Comparison of ENCODE assay signal across 18 mouse cellular contexts in the genomic region with DNA sequence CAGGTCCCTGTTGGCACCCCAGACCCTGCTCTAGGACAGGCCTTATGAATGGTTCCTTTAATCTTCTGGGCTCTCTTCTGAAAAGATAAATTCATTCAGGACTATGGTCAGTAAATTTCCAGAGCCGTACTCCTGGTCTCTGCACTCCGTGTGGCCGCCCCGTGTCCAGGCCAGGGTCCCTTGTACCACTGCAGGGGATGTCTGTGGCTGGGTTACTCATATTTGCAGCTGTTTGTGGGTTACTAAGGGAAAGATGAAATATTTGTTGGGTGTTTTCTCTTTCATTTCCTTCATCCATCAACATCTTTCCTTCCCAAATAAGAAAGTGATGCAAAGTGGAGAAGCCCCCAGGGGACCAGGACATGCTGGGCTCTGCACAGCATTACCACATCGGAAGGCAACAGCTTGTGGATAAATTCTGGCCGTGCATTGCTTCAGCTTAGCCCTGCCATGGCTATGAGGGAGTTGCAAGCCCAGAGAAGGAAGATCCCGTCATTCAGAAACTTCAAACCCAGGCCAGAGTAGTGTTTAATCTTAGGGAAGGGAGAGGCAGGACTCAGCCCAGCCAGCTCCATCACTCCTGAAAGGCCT. TPM values are rescaled to one million over a fixed set of nuclear protein-coding genes. Genes with fewer than 3 reads are reported as not detected.
DNase-seq lines count a peak whose midpoint lies in the region.
"Had no signal": no experiment of that assay in that cellular context is flagged by ENCODE, and none has a peak within 500 bp of the region (broad histone marks: within the 10 kb centered on the region; RNA-seq: fewer than 3 reads in every experiment).

No protein-coding gene starts in this region.

- H3K27ac ChIP-seq in heart, embryonic 10.5 days: 0 out of 2 replicates have a peak overlapping the region, but pooled peaks have one; percentile 32
- H3K27ac ChIP-seq: embryonic facial prominence, embryonic 13.5 days; hindbrain, embryonic 15.5 days; intestine, embryonic 15.5 days; midbrain, embryonic 12.5 days; neural tube, embryonic 15.5 days had no signal

- H3K27me3 ChIP-seq in heart, embryonic 10.5 days (ENCODE audit: insufficient read depth, poor library complexity, severe bottlenecking): no peaks in the 10 kb centered on the region
- H3K27me3 ChIP-seq: embryonic facial prominence, embryonic 13.5 days; hindbrain, embryonic 15.5 days; intestine, embryonic 15.5 days; liver, embryonic 15.5 days; midbrain, embryonic 12.5 days; neural tube, embryonic 15.5 days had no signal

- H3K4me1 ChIP-seq in heart, embryonic 10.5 days: peaks cover 84% of the 10 kb centered on the region

- WGBS in heart, embryonic 10.5 days: 79% methylated on average over 7 of the region's 7 CpGs

- peak; percentile 37 for DNase-seq in adrenal gland, postnatal 14 days
- DNase-seq in adrenal gland, adult (ENCODE audit: inconsistent age in 2 of 2, low spot score in 1 of 2): no peak
- no peak for DNase-seq in heart, embryonic 10.5 days (ENCODE audit: low spot score)
- DNase-seq in heart, adult 8-10 months (ENCODE audit: low spot score): no peak
- peak; percentile 36 to 47 for DNase-seq in gastrocnemius, adult 8-10 months (ENCODE audit: low spot score in 2 of 2)
- peak; percentile 47 for DNase-seq in heart, postnatal 4 days
- DNase-seq in cerebellum, adult 9-10 months: no peak
- DNase-seq in kidney, adult 18-20 months: no peak
- DNase-seq: adrenal gland, adult 2 months; cerebellum, postnatal 10 days; kidney, postnatal 4 days; thymus, adult 2 months had no signal

- no peaks in the 10 kb centered on the region for H3K9me3 ChIP-seq in heart, embryonic 10.5 days
- H3K9me3 ChIP-seq: embryonic facial prominence, embryonic 13.5 days; hindbrain, embryonic 15.5 days; intestine, embryonic 15.5 days; liver, embryonic 15.5 days; midbrain, embryonic 12.5 days; neural tube, embryonic 15.5 days had no signal

- peaks cover 23% of the 10 kb centered on the region for H3K36me3 ChIP-seq in heart, embryonic 10.5 days
- H3K36me3 ChIP-seq: hindbrain, embryonic 15.5 days; intestine, embryonic 15.5 days; liver, embryonic 15.5 days; neural tube, embryonic 15.5 days had no signal

- H3K4me3 ChIP-seq in heart, embryonic 10.5 days: no peak overlapping the region
- H3K4me3 ChIP-seq: embryonic facial prominence, embryonic 13.5 days; hindbrain, embryonic 15.5 days; intestine, embryonic 15.5 days; liver, embryonic 15.5 days; midbrain, embryonic 12.5 days; neural tube, embryonic 15.5 days had no signal

RNA-seq across cellular contexts. Expression of a gene that starts 15.5 kb away (rescaled TPM):
- 72.2 and 78.0 TPM in 2 replicates for total RNA-seq in adrenal gland, postnatal 14 days (2021)
- polyA plus RNA-seq in heart, embryonic 10.5 days (2016; fragmentation: Nextera tagmentation; extraction: Ambion mirVana): 96.0 and 107 TPM in 2 replicates
- 10 to 100 TPM; 53.7 to 72.8 (median 63.5) TPM for total RNA-seq in heart, adult 8-10 months (2022)
- total RNA-seq in gastrocnemius, adult 8-10 months (2022): 10 to 100 TPM; 46.6 to 49.7 (median 47.6) TPM
- 10 to 100 TPM; 86.6 to 89.9 TPM for total RNA-seq in heart, postnatal 4 days (2021)

Comparison
In these comparisons a context has a peak if more than half of its experiments do, and no peak if none do; other contexts are left out.
1. DNase-seq: peak in adrenal gland, postnatal 14 days (single experiment), gastrocnemius, adult 8-10 months (2 of 2) and heart, postnatal 4 days (single experiment); none in adrenal gland, adult (0 of 2), heart, embryonic 10.5 days (single experiment), heart, adult 8-10 months (single experiment), cerebellum, adult 9-10 months (single experiment) and kidney, adult 18-20 months (single experiment).